Mouse (Mus musculus) adrenal gland, postnatal 0 days (tissue): Measurements from ENCODE around the gene Gm15023. TPM values are rescaled to one million over a fixed set of nuclear protein-coding genes. Genes with fewer than 3 reads are reported as not detected.

Experiments
- polyA plus RNA-seq: library from polyadenylated mRNA; unstranded; fragments of >200 nt; fragmentation: Nextera tagmentation; extraction: Ambion mirVana; gene quantifications from 2 replicates; pipeline ENCODE4 v1.2.1, GENCODE M21; 2015

The Gm15023 gene
- polyA plus RNA-seq: not detected in 2 replicates

GRCm38 (mm10) chrX:135177532-135177931 lies at the start of gene Gm15023:
Gene Gm15023 (minus strand): TSS chrX:135177632.

GRCm38 (mm10) chrX:135210436-135211221 lies 33.2 kb upstream of the Gm15023 start, which contains the start of gene Tceal6:
Gene Tceal6 (minus strand): TSS chrX:135210687.

Other genes with a start within 250 kb of the Gm15023 start
- gene Nxf2, start 212.9 kb downstream of the Gm15023 start, polyA plus RNA-seq: 0.52 and 0.71 TPM in 2 replicates
- 4.7 and 6.4 TPM in 2 replicates for gene Zmat1, start 168.4 kb downstream of the Gm15023 start, polyA plus RNA-seq
- gene Tceal6, start 33.1 kb upstream of the Gm15023 start, polyA plus RNA-seq: 1.1 and 3.0 TPM in 2 replicates
- not detected in 2 replicates for gene Pramel3, start 124.7 kb upstream of the Gm15023 start, polyA plus RNA-seq
- 0.08 TPM in 1 of 2 replicates, not detected in the other for gene Gm5128, start 195.7 kb upstream of the Gm15023 start, polyA plus RNA-seq